Mouse (Mus musculus): ENCODE results near the gene Hemgn. TPM values are rescaled to one million over a fixed set of nuclear protein-coding genes. Genes with fewer than 3 reads are reported as not detected.
A peak's percentile ranks its signal among the peaks of the same experiment; 100 is the strongest.

The Hemgn gene
- total RNA-seq (2021): not detected
- long read RNA-seq, experiment 1: 0 reads
- long read RNA-seq, experiment 2: 0 reads

- DNase-seq (ENCODE audit: low spot score in 2 of 2): no peak
Observed at GRCm38 (mm10) chr4:46413406-46413805, at the start of gene Hemgn. Gene Hemgn (minus strand): TSS chr4:46413506.

GRCm38 (mm10) chr4:46458411-46458810 is 45.1 kb upstream of the Hemgn start:
- DNase-seq (ENCODE audit: low spot score in 2 of 2): no peak

- no peak for DNase-seq (ENCODE audit: low spot score in 2 of 2)
Observed at GRCm38 (mm10) chr4:46457186-46457585, 43.9 kb upstream of the Hemgn start.

GRCm38 (mm10) chr4:46456762-46457161 is 43.5 kb upstream of the Hemgn start:
- no peak for DNase-seq (ENCODE audit: low spot score in 2 of 2)

GRCm38 (mm10) chr4:46454097-46454864 is 41.0 kb upstream of the Hemgn start:
- no peak for DNase-seq (ENCODE audit: low spot score in 2 of 2)

GRCm38 (mm10) chr4:46452855-46453719 is 39.8 kb upstream of the Hemgn start:
- no peak for DNase-seq (ENCODE audit: low spot score in 2 of 2)

- peak; percentile 62 to 67 for DNase-seq (ENCODE audit: low spot score in 2 of 2)
Observed at GRCm38 (mm10) chr4:46452481-46452850, 39.2 kb upstream of the Hemgn start.

- DNase-seq (ENCODE audit: low spot score in 2 of 2): peak; percentile 76 to 77
Observed at GRCm38 (mm10) chr4:46451758-46452480, 38.6 kb upstream of the Hemgn start.

- DNase-seq (ENCODE audit: low spot score in 2 of 2): peak in 1 of 2 experiments; percentile 80
Observed at GRCm38 (mm10) chr4:46451240-46451757, 38.0 kb upstream of the Hemgn start.

GRCm38 (mm10) chr4:46450519-46451131 is 37.3 kb upstream of the Hemgn start, which contains the start of gene Anp32b:
Gene Anp32b (plus strand): TSS chr4:46450902.
- DNase-seq (ENCODE audit: low spot score in 2 of 2): peak; percentile 96

- no peak for DNase-seq (ENCODE audit: low spot score in 2 of 2)
Observed at GRCm38 (mm10) chr4:46450020-46450518, 36.8 kb upstream of the Hemgn start.

GRCm38 (mm10) chr4:46448886-46449285 is 35.6 kb upstream of the Hemgn start:
- no peak for DNase-seq (ENCODE audit: low spot score in 2 of 2)

GRCm38 (mm10) chr4:46447461-46447860 is 34.2 kb upstream of the Hemgn start:
- no peak for DNase-seq (ENCODE audit: low spot score in 2 of 2)

GRCm38 (mm10) chr4:46445237-46445945 is 32.1 kb upstream of the Hemgn start:
- no peak for DNase-seq (ENCODE audit: low spot score in 2 of 2)

GRCm38 (mm10) chr4:46442501-46442900 is 29.2 kb upstream of the Hemgn start:
- DNase-seq (ENCODE audit: low spot score in 2 of 2): no peak

- DNase-seq (ENCODE audit: low spot score in 2 of 2): no peak
Observed at GRCm38 (mm10) chr4:46432339-46433036, 19.2 kb upstream of the Hemgn start.

GRCm38 (mm10) chr4:46428903-46429499 is 15.7 kb upstream of the Hemgn start:
- no peak for DNase-seq (ENCODE audit: low spot score in 2 of 2)

- DNase-seq (ENCODE audit: low spot score in 2 of 2): no peak
Observed at GRCm38 (mm10) chr4:46422625-46423024, 9.3 kb upstream of the Hemgn start.

GRCm38 (mm10) chr4:46418851-46419250 is 5.5 kb upstream of the Hemgn start:
- peak in 1 of 2 experiments; percentile 9 for DNase-seq (ENCODE audit: low spot score in 2 of 2)
